ENCODE assay signal across 21 mouse cellular contexts in the genomic region with DNA sequence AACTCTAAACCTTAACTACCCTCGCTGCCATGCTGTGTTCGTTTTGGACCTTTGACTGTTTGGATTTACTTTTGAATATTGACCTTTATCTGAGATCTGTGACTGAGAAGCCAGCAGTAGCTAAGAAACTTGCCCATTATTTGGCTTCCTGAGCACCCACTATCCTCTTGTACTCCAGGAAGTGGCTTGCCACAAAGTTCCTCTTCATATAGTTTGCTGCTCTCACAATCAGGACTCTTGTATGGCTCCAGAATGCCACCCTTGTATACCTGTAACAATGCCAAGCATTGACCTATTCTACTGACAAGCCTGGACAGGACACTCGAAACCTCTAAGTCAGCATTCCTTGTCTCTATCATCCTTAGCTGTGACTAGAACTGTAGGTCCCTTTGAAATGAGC.
"Had no signal": no experiment of that assay in that cellular context is flagged by ENCODE, and none has a peak within 500 bp of the region (broad histone marks: within the 10 kb centered on the region; RNA-seq: fewer than 3 reads in every experiment).

No protein-coding gene starts in this region.

- H3K27me3 ChIP-seq: kidney, embryonic 15.5 days; limb, embryonic 13.5 days; neural tube, embryonic 12.5 days; neural tube, embryonic 15.5 days had no signal

- DNase-seq: kidney, adult 11 months; kidney, adult 8-10 months; kidney, postnatal 10 days; kidney, postnatal 36 days; liver; liver, postnatal 0 days; lung, embryonic 14.5 days; midbrain, embryonic 14.5 days; right cerebral cortex, adult 18-20 months; right cerebral cortex, postnatal 14 days; right cerebral cortex, postnatal 4 days had no signal

- H3K9ac ChIP-seq: kidney, embryonic 15.5 days; limb, embryonic 13.5 days; liver, embryonic 14.5 days; liver, postnatal 0 days; lung, embryonic 14.5 days; neural tube, embryonic 12.5 days; neural tube, embryonic 15.5 days had no signal

- H3K9me3 ChIP-seq: kidney, embryonic 15.5 days; limb, embryonic 10.5 days; limb, embryonic 13.5 days; neural tube, embryonic 12.5 days; neural tube, embryonic 15.5 days had no signal

- H3K36me3 ChIP-seq: kidney, embryonic 15.5 days; limb, embryonic 10.5 days; limb, embryonic 13.5 days; neural tube, embryonic 12.5 days; neural tube, embryonic 15.5 days had no signal

- H3K27ac ChIP-seq: kidney, embryonic 15.5 days; limb, embryonic 10.5 days; limb, embryonic 13.5 days; liver, embryonic 14.5 days; macrophage; neural tube, embryonic 12.5 days; neural tube, embryonic 15.5 days; stomach, postnatal 0 days had no signal

- H3K4me2 ChIP-seq: kidney, embryonic 15.5 days; limb, embryonic 13.5 days; lung, embryonic 14.5 days; midbrain, embryonic 11.5 days; neural tube, embryonic 12.5 days; neural tube, embryonic 15.5 days had no signal

- ATAC-seq: liver, postnatal 0 days; lung, postnatal 0 days had no signal

- H3K4me3 ChIP-seq: kidney, embryonic 15.5 days; limb, embryonic 10.5 days; limb, embryonic 13.5 days; neural tube, embryonic 12.5 days; neural tube, embryonic 15.5 days had no signal
